Mouse (Mus musculus) hindbrain, embryonic 11.5 days (tissue): ENCODE data around the gene Mfsd12. TPM values are rescaled to one million over a fixed set of nuclear protein-coding genes. Genes with fewer than 3 reads are reported as not detected.

Experiments used
- ATAC-seq: fragments of 200-750 bp; cut with Nextera tagmentation; 2 replicates; pipeline ENCODE4 v1.8.0; 2017; ENCODE audit warnings: mild to moderate bottlenecking, moderate TSS enrichment, moderate library complexity; ENCODE audit not compliant: low FRiP score
- DNase-seq: peaks from one replicate; pipeline ENCODE4 v3.0.0-alpha.2; 2015; ENCODE audit warnings: low spot score
- H3K27ac ChIP-seq: fragments of 300-500 bp; sonication (generic); 2 replicates; pipeline ENCODE4 v1.5.1; 2014; ENCODE audit warnings: mild to moderate bottlenecking, low read depth, low read length
- H3K27me3 ChIP-seq: fragments of 300-500 bp; sonication (generic); 2 replicates; pipeline ENCODE4 v1.6.1; 2014; ENCODE audit warnings: mild to moderate bottlenecking, low read length, moderate library complexity, mixed read lengths; ENCODE audit not compliant: control insufficient read depth, insufficient read depth
- H3K36me3 ChIP-seq: fragments of 300-500 bp; sonication (generic); 2 replicates; pipeline ENCODE4 v1.6.1; 2014; ENCODE audit warnings: mild to moderate bottlenecking, low read length, moderate library complexity, mixed read lengths; ENCODE audit not compliant: control insufficient read depth, insufficient read depth
- H3K4me1 ChIP-seq: fragments of 300-500 bp; sonication (generic); replicated peaks from 2 replicates; pipeline ENCODE4 v1.6.1; 2014; ENCODE audit warnings: low read length, mixed read lengths; ENCODE audit not compliant: control insufficient read depth, insufficient read depth
- H3K4me2 ChIP-seq: fragments of 300-500 bp; sonication (generic); replicated peaks from 2 replicates; pipeline ENCODE4 v1.6.1; 2014; ENCODE audit warnings: mild to moderate bottlenecking, low read depth, low read length
- H3K4me3 ChIP-seq: fragments of 300-500 bp; sonication (generic); 2 replicates; pipeline ENCODE4 v1.5.1; 2014; ENCODE audit warnings: low read depth, low read length
- H3K9ac ChIP-seq: fragments of 300-500 bp; sonication (generic); 2 replicates; pipeline ENCODE4 v1.6.1; 2014; ENCODE audit warnings: low read depth, low read length
- H3K9me3 ChIP-seq: fragments of 300-500 bp; sonication (generic); 2 replicates; pipeline ENCODE4 v1.6.1; 2016; ENCODE audit warnings: low read length; ENCODE audit not compliant: control insufficient read depth
- WGBS: fragments of 180-500 bp; shearing (Covaris S2); extraction: QIAGEN DNeasy Blood & Tissue Kit; methylation state at CpG from one replicate; pipeline ENCODE4 v1.1.7; 2014; 5-methylcytosine and 5-hydroxymethylcytosine counted together
- polyA plus RNA-seq: library from polyadenylated mRNA; unstranded; fragments of >200 nt; fragmentation: Nextera tagmentation; extraction: Ambion mirVana; gene quantifications from 2 replicates; pipeline ENCODE4 v1.2.1, GENCODE M21; 2014

Mfsd12 gene
- polyA plus RNA-seq, 1 experiment from 2014 or later, result 3.9 TPM

- Histone ChIP-seq H3K27me3 (peaks cover 19% of the 10 kb centered on the region), H3K9ac (no peak overlapping the region), H3K4me1 (no peaks in the 10 kb centered on the region; the same call in none of the 2 replicates), H3K4me3 (no peak overlapping the region), H3K4me2 (no peak overlapping the region), H3K36me3 (no peaks in the 10 kb centered on the region), H3K9me3 (no peaks in the 10 kb centered on the region), H3K27ac (no peak overlapping the region)
- peak; percentile 28; the same call in 1 of the 2 replicates for ATAC-seq
- no peak for DNase-seq
- 41% methylated on average over 18 of the region's 19 CpGs for WGBS
These were observed 21.6 kb upstream of the Mfsd12 start for GRCm38 (mm10) chr10:81335393-81336340.

GRCm38 (mm10) chr10:81336558-81336957 lies 20.7 kb upstream of the Mfsd12 start:
- WGBS, result 92% methylated on average over 4 of the region's 4 CpGs
- Histone ChIP-seq H3K9me3 (no peaks in the 10 kb centered on the region), H3K4me2 (no peak overlapping the region), H3K27ac (no peak overlapping the region), H3K27me3 (peaks cover 21% of the 10 kb centered on the region), H3K4me3 (no peak overlapping the region), H3K36me3 (no peaks in the 10 kb centered on the region), H3K4me1 (no peaks in the 10 kb centered on the region; the same call in none of the 2 replicates), H3K9ac (no peak overlapping the region)
- ATAC-seq, result no peak
- DNase-seq, result no peak

- no peak overlapping the region for H3K9ac ChIP-seq
- H3K4me2 ChIP-seq, result no peak overlapping the region
- DNase-seq (no peak), ATAC-seq (no peak)
- no peaks in the 10 kb centered on the region; the same call in 1 of the 2 replicates for H3K36me3 ChIP-seq
- H3K27ac ChIP-seq, result no peak overlapping the region
- H3K4me1 ChIP-seq, result peaks cover 3% of the 10 kb centered on the region
- H3K27me3 ChIP-seq, result peaks cover 41% of the 10 kb centered on the region
- 38% methylated on average over 15 of the region's 17 CpGs for WGBS
- H3K9me3 ChIP-seq, result no peaks in the 10 kb centered on the region
- no peak overlapping the region for H3K4me3 ChIP-seq
These were observed 16.5 kb upstream of the Mfsd12 start for GRCm38 (mm10) chr10:81340551-81341332.

GRCm38 (mm10) chr10:81341333-81341949 lies 15.8 kb upstream of the Mfsd12 start:
- no peak overlapping the region for H3K9ac ChIP-seq
- H3K9me3 ChIP-seq, result no peaks in the 10 kb centered on the region
- WGBS, result 32% methylated on average over 16 of the region's 16 CpGs
- peaks cover 41% of the 10 kb centered on the region for H3K27me3 ChIP-seq
- ATAC-seq (no peak), DNase-seq (peak; percentile 85)
- H3K4me1 ChIP-seq, result peaks cover 3% of the 10 kb centered on the region; the same call in 1 of the 2 replicates
- no peak overlapping the region for H3K4me3 ChIP-seq
- no peaks in the 10 kb centered on the region; the same call in 1 of the 2 replicates for H3K36me3 ChIP-seq
- no peak overlapping the region for H3K27ac ChIP-seq
- no peak overlapping the region for H3K4me2 ChIP-seq

GRCm38 (mm10) chr10:81342686-81343505 lies 14.4 kb upstream of the Mfsd12 start, which contains the start of gene Gipc3:
Gene Gipc3 (minus strand): TSS chr10:81343266.
- Histone ChIP-seq H3K36me3 (no peaks in the 10 kb centered on the region; the same call in 1 of the 2 replicates), H3K27me3 (peaks cover 42% of the 10 kb centered on the region), H3K4me1 (peaks cover 6% of the 10 kb centered on the region; the same call in 1 of the 2 replicates), H3K4me3 (peak within 1 kb of the TSS; percentile 30), H3K27ac (no peak within 1 kb of the TSS), H3K4me2 (peak within 1 kb of the TSS; percentile 65), H3K9me3 (no peaks in the 10 kb centered on the region), H3K9ac (peak within 1 kb of the TSS; percentile 50)
- ATAC-seq (no peak), DNase-seq (no peak)
- WGBS, result 4% methylated on average over 62 of the region's 67 CpGs

GRCm38 (mm10) chr10:81344421-81345161 lies 12.7 kb upstream of the Mfsd12 start:
- Histone ChIP-seq H3K9me3 (no peaks in the 10 kb centered on the region), H3K4me2 (no peak overlapping the region), H3K9ac (no peak overlapping the region), H3K4me1 (peaks cover 13% of the 10 kb centered on the region; the same call in 1 of the 2 replicates), H3K27me3 (peaks cover 42% of the 10 kb centered on the region), H3K27ac (no peak overlapping the region), H3K4me3 (no peak overlapping the region), H3K36me3 (no peaks in the 10 kb centered on the region; the same call in 1 of the 2 replicates)
- WGBS, result 60% methylated on average over 8 of the region's 8 CpGs
- no peak for DNase-seq
- no peak for ATAC-seq

GRCm38 (mm10) chr10:81345162-81345534 lies 12.1 kb upstream of the Mfsd12 start:
- ATAC-seq, result no peak
- no peaks in the 10 kb centered on the region for H3K9me3 ChIP-seq
- H3K36me3 ChIP-seq, result no peaks in the 10 kb centered on the region; the same call in 1 of the 2 replicates
- peaks cover 42% of the 10 kb centered on the region for H3K27me3 ChIP-seq
- no peak overlapping the region for H3K9ac ChIP-seq
- H3K27ac ChIP-seq, result no peak overlapping the region
- no peak overlapping the region for H3K4me3 ChIP-seq
- peaks cover 13% of the 10 kb centered on the region; the same call in 1 of the 2 replicates for H3K4me1 ChIP-seq
- DNase-seq, result no peak
- H3K4me2 ChIP-seq, result no peak overlapping the region
- 90% methylated on average over 4 of the region's 4 CpGs for WGBS
